Mouse (Mus musculus): ENCODE measurements around the gene Tmtc1. TPM values are rescaled to one million over a fixed set of nuclear protein-coding genes. Genes with fewer than 3 reads are reported as not detected.

Tmtc1 gene
- polyA plus RNA-seq, 1 experiment from 2014 or later, result 0.93 TPM

DNA sequence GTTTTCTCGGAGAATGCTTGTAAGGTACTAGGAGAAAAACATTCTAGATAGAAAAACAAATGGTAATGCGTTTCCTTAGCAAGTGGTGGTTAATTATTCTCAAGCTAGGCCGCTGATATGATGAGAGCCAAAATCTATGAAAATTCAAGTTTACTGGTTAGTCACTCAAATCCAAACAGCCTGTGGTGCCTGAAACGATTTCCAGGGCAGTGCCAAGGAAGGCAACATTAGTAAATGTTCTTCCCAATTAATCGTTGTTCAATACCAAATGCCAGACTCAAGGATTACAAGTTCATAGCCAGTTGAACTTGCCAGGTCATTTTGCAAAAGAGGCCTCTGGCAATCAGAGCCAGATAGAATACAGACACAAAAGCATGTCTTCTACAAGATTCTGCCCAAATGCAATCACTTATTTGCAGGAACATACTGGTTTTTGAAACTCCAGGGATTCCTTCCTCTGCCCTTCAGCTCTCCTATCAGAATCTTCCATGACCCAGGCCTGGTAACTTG, 128.6 kb downstream of the Tmtc1 start:
- no peak overlapping the region for H3K4me3 ChIP-seq (ENCODE audit: low read depth, low read length)
- no peak overlapping the region for H3K27ac ChIP-seq (replicated peaks)
- H3K27me3 ChIP-seq (ENCODE audit: control insufficient read depth, insufficient read depth, low read length), result no peaks in the 10 kb centered on the region
- ATAC-seq (ENCODE audit: low FRiP score, low TSS enrichment) (no peak), DNase-seq (ENCODE audit: low spot score) (no peak)
- 76% methylated on average over 5 of the region's 5 CpGs for WGBS
- H3K4me1 ChIP-seq (replicated peaks; ENCODE audit: control insufficient read depth, insufficient read depth), result no peaks in the 10 kb centered on the region
- no peak for TF ChIP-seq EP300 (optimal IDR thresholded peaks at IDR 0.05)
- TF ChIP-seq CTCF (IDR thresholded peaks at IDR 0.05; ENCODE audit: low read depth), result no peak
- no peaks in the 10 kb centered on the region for H3K9me3 ChIP-seq (ENCODE audit: control insufficient read depth, low read length)
- no peaks in the 10 kb centered on the region for H3K36me3 ChIP-seq (ENCODE audit: control insufficient read depth, insufficient read depth, low read length)
- H3K9ac ChIP-seq (ENCODE audit: low read length), result no peak overlapping the region
- no peak overlapping the region for H3K4me2 ChIP-seq (replicated peaks; ENCODE audit: low read depth)

DNA sequence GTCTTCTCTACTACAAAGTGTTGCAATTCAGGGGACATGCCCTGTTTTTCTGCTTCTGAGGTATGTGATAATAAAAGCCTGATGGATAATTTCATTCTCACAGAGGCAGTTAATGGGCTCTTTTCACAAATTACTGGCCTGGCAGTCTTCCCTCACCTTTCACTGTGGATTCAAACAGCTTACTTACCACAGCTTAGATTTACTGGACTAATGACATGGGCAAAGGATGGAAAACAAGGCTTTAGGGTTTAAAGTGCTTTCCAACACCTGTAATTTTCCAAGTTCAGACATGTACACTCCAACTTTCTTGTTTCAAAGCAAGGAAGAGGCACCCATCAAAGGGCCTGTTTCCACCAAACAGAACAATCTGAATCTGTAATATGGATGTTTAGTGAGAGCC, 129.1 kb downstream of the Tmtc1 start:
- Histone ChIP-seq H3K9me3 (ENCODE audit: control insufficient read depth, low read length) (no peaks in the 10 kb centered on the region), H3K27ac (replicated peaks) (no peak overlapping the region), H3K4me3 (ENCODE audit: low read depth, low read length) (no peak overlapping the region), H3K4me2 (replicated peaks; ENCODE audit: low read depth) (no peak overlapping the region), H3K36me3 (ENCODE audit: control insufficient read depth, insufficient read depth, low read length) (no peaks in the 10 kb centered on the region), H3K4me1 (replicated peaks; ENCODE audit: control insufficient read depth, insufficient read depth) (no peaks in the 10 kb centered on the region), H3K9ac (ENCODE audit: low read length) (no peak overlapping the region), H3K27me3 (ENCODE audit: control insufficient read depth, insufficient read depth, low read length) (no peaks in the 10 kb centered on the region)
- DNase-seq (ENCODE audit: low spot score) (no peak), ATAC-seq (ENCODE audit: low FRiP score, low TSS enrichment) (no peak)
- no peak for TF ChIP-seq CTCF (IDR thresholded peaks at IDR 0.05; ENCODE audit: low read depth)
- no peak for TF ChIP-seq EP300 (optimal IDR thresholded peaks at IDR 0.05)

DNA sequence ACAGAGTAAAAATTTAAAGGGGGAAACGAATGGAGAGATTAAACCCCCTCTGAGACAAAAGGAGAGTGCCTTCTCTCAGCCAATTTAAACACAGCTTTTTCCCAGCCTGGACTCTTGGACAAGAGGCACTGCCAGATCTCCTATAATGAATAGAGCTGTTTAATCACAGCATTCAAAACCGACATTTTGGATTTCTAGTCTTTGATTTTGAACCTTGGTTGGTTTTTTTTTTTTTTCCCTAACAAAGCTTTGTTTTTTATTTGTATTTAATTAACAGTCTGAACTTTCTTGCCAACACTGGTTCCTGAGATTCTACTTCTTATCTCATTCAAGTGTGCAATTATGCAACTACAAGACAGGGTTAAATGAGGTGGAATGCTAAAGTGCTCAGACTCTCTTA, 133.2 kb downstream of the Tmtc1 start:
- 31% methylated on average over 2 of the region's 2 CpGs for WGBS
- TF ChIP-seq EP300 (optimal IDR thresholded peaks at IDR 0.05), result no peak
- no peak for TF ChIP-seq CTCF (IDR thresholded peaks at IDR 0.05; ENCODE audit: low read depth)
- Histone ChIP-seq H3K4me2 (replicated peaks; ENCODE audit: low read depth) (no peak overlapping the region), H3K9ac (ENCODE audit: low read length) (no peak overlapping the region), H3K4me1 (replicated peaks; ENCODE audit: control insufficient read depth, insufficient read depth) (no peaks in the 10 kb centered on the region), H3K27ac (replicated peaks) (no peak overlapping the region), H3K4me3 (ENCODE audit: low read depth, low read length) (no peak overlapping the region), H3K9me3 (ENCODE audit: control insufficient read depth, low read length) (no peaks in the 10 kb centered on the region), H3K36me3 (ENCODE audit: control insufficient read depth, insufficient read depth, low read length) (no peaks in the 10 kb centered on the region), H3K27me3 (ENCODE audit: control insufficient read depth, insufficient read depth, low read length) (no peaks in the 10 kb centered on the region)
- DNase-seq (ENCODE audit: low spot score) (no peak), ATAC-seq (ENCODE audit: low FRiP score, low TSS enrichment) (no peak)

DNA sequence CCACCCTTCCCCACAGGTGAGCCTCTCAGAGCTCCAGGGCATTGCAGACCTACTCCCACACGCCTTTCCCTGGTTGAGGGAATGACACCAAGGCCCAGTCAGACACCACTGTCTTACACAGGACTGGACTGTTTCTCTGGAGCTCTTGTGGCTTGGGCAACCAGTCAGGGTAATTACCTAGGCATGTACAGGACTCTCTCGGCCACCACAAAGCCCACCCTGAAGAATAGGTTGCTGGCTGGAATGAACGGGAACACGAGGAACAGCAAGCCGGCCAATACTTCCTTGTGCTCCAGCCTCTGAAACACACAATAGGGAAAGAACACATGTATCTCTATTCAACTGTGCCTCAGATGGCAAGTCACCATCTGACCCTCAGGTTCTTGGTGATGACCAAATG, 138.4 kb downstream of the Tmtc1 start:
- no peaks in the 10 kb centered on the region for H3K27me3 ChIP-seq (ENCODE audit: control insufficient read depth, insufficient read depth, low read length)
- H3K9me3 ChIP-seq (ENCODE audit: control insufficient read depth, low read length), result no peaks in the 10 kb centered on the region
- no peak overlapping the region for H3K4me2 ChIP-seq (replicated peaks; ENCODE audit: low read depth)
- WGBS, result 93% methylated on average over 5 of the region's 5 CpGs
- ATAC-seq (ENCODE audit: low FRiP score, low TSS enrichment) (no peak), DNase-seq (ENCODE audit: low spot score) (no peak)
- no peak overlapping the region for H3K4me3 ChIP-seq (ENCODE audit: low read depth, low read length)
- H3K9ac ChIP-seq (ENCODE audit: low read length), result no peak overlapping the region
- no peaks in the 10 kb centered on the region for H3K36me3 ChIP-seq (ENCODE audit: control insufficient read depth, insufficient read depth, low read length)
- no peak overlapping the region for H3K27ac ChIP-seq (replicated peaks)
- no peaks in the 10 kb centered on the region for H3K4me1 ChIP-seq (replicated peaks; ENCODE audit: control insufficient read depth, insufficient read depth)
- TF ChIP-seq CTCF (IDR thresholded peaks at IDR 0.05; ENCODE audit: low read depth) (no peak), EP300 (optimal IDR thresholded peaks at IDR 0.05) (no peak)

DNA sequence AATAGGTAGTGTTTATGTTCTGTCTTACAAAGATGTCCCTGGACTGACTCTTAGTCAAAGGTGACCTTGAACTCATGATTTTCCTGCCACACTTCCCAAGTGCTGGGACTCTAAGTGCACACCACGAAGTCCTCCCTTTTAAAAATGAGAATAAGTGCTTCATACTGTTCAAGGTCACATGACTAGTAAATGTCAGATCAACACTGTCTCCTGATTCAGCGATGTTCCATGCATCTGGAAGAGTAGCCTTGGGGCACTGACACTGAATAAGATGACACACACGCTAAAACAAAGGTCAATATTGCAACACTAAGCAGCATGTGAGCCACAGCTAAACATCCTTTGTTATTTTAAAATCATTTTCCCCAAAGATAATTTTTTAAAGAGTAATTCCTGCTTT, 139.0 kb downstream of the Tmtc1 start:
- DNase-seq (ENCODE audit: low spot score) (no peak), ATAC-seq (ENCODE audit: low FRiP score, low TSS enrichment) (no peak)
- no peak overlapping the region for H3K4me2 ChIP-seq (replicated peaks; ENCODE audit: low read depth)
- no peak overlapping the region for H3K9ac ChIP-seq (ENCODE audit: low read length)
- no peaks in the 10 kb centered on the region for H3K9me3 ChIP-seq (ENCODE audit: control insufficient read depth, low read length)
- TF ChIP-seq CTCF (IDR thresholded peaks at IDR 0.05; ENCODE audit: low read depth), result no peak
- no peak for TF ChIP-seq EP300 (optimal IDR thresholded peaks at IDR 0.05)
- no peaks in the 10 kb centered on the region for H3K4me1 ChIP-seq (replicated peaks; ENCODE audit: control insufficient read depth, insufficient read depth)
- no peak overlapping the region for H3K4me3 ChIP-seq (ENCODE audit: low read depth, low read length)
- 80% methylated on average over 3 of the region's 3 CpGs for WGBS
- no peak overlapping the region for H3K27ac ChIP-seq (replicated peaks)
- no peaks in the 10 kb centered on the region for H3K36me3 ChIP-seq (ENCODE audit: control insufficient read depth, insufficient read depth, low read length)
- H3K27me3 ChIP-seq (ENCODE audit: control insufficient read depth, insufficient read depth, low read length), result no peaks in the 10 kb centered on the region

DNA sequence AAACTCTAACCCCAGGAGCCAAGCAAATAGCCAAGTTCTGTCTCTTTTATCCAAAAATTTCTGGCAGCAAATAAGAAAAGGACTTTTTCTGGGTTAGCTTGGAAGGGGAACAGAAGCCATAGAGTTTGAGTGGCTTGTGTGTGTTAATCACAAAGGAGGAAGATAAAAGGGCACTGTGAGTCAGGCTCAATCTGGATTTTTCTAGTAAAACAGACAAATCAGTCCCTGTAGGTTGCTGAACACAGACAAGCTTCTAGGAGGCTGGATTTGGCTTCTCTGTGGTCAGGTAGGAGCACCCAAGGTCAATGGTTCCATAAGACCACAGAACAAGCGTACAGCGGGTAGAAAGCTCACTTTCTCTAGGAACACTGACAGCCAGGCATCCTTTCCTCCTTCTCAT, 141.9 kb downstream of the Tmtc1 start:
- WGBS, result 93% methylated on average over 2 of the region's 2 CpGs
- Histone ChIP-seq H3K4me3 (ENCODE audit: low read depth, low read length) (no peak overlapping the region), H3K9ac (ENCODE audit: low read length) (no peak overlapping the region), H3K4me2 (replicated peaks; ENCODE audit: low read depth) (no peak overlapping the region), H3K27me3 (ENCODE audit: control insufficient read depth, insufficient read depth, low read length) (no peaks in the 10 kb centered on the region), H3K9me3 (ENCODE audit: control insufficient read depth, low read length) (no peaks in the 10 kb centered on the region), H3K36me3 (ENCODE audit: control insufficient read depth, insufficient read depth, low read length) (no peaks in the 10 kb centered on the region; the same call in 1 of the 2 replicates), H3K4me1 (replicated peaks; ENCODE audit: control insufficient read depth, insufficient read depth) (no peaks in the 10 kb centered on the region), H3K27ac (replicated peaks) (no peak overlapping the region)
- no peak for DNase-seq (ENCODE audit: low spot score)
- TF ChIP-seq CTCF (IDR thresholded peaks at IDR 0.05; ENCODE audit: low read depth), result no peak
- TF ChIP-seq EP300 (optimal IDR thresholded peaks at IDR 0.05), result no peak
- no peak for ATAC-seq (ENCODE audit: low FRiP score, low TSS enrichment)

Data from stomach, postnatal 0 days (tissue).